Mouse (Mus musculus) NIH3T3 (cell line): ENCODE measurements around the gene Gm14548.
"Not testable (repeated sequence)": the region's sequence is repeated elsewhere in the genome, so short reads cannot be mapped to it uniquely, and the experiment has no call there.

Source experiments
- DNase-seq: peaks from one replicate; pipeline ENCODE4 v3.0.0-alpha.2; 2012; ENCODE audit warnings: low read depth

The Gm14548 gene

GRCm38 (mm10) chr7:3898036-3898590 lies at the start of gene Gm14548:
Gm14548 (minus strand) TSS chr7:3898120.
- not testable (repeated sequence) for DNase-seq

- no peak for DNase-seq
Observed at GRCm38 (mm10) chr7:3946117-3946516, 48.2 kb upstream of the Gm14548 start.

- DNase-seq: no peak
Observed at GRCm38 (mm10) chr7:3940915-3941314, 43.0 kb upstream of the Gm14548 start.

- DNase-seq: peak; percentile 22
Observed at GRCm38 (mm10) chr7:3939866-3940525, 42.1 kb upstream of the Gm14548 start.

- DNase-seq: not testable (repeated sequence)
Observed at GRCm38 (mm10) chr7:3935473-3935872, 37.6 kb upstream of the Gm14548 start.

- not testable (repeated sequence) for DNase-seq
Observed at GRCm38 (mm10) chr7:3915387-3915786, 17.5 kb upstream of the Gm14548 start, which contains the start of gene Lilra6. Lilra6 (minus strand) TSS chr7:3915503.

GRCm38 (mm10) chr7:3903704-3904103 lies 5.8 kb upstream of the Gm14548 start:
- DNase-seq: peak; percentile 64

- DNase-seq: not testable (repeated sequence)
Observed at GRCm38 (mm10) chr7:3875032-3875431, 22.9 kb downstream of the Gm14548 start.

GRCm38 (mm10) chr7:3844951-3845350 lies 53.0 kb downstream of the Gm14548 start, which contains the start of gene Pira2:
Pira2 (minus strand) TSS chr7:3845051.
- not testable (repeated sequence) for DNase-seq

GRCm38 (mm10) chr7:3837854-3838253 lies 60.1 kb downstream of the Gm14548 start:
- not testable (repeated sequence) for DNase-seq
